Comparison of ENCODE assay signal across 23 mouse cellular contexts in the genomic region with DNA sequence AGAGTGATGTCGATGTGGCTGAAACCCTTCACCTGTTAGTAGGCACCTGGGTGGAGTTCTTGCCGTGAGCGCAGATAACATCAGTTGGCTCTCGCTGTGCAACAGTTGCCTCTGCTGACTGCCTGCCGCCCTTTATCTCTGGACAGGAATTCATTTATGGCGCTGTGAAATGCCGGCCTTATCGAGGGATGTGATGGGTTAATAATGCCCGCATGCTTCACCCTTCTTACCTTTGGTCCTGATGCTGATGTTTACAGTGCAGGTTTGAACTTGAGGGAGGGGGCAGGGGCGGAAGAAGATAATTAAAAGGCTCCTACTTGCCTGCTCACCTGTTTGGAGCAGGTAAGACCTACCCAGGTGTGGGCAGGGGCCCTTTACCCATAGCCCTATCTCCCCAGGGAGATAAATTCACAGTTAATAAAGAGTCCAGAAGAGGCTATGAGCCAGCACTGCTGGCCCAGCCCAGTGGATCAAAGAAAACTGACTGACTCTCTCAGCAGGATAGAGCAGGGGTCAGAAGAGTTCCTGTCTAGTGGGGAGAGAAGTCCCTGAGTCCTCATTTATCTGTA.
DNase-seq lines count a peak whose midpoint lies in the region; ATAC-seq and TF ChIP-seq lines count a peak whose summit lies in the region.
"Had no signal": no experiment of that assay in that cellular context is flagged by ENCODE, and none has a peak within 500 bp of the region (broad histone marks: within the 10 kb centered on the region; RNA-seq: fewer than 3 reads in every experiment).

No protein-coding gene starts in this region.

- H3K4me2 ChIP-seq in intestine, embryonic 15.5 days (replicated peaks): no peak overlapping the region
- H3K4me2 ChIP-seq in intestine, postnatal 0 days (replicated peaks; ENCODE audit: low read depth): no peak overlapping the region
- H3K4me2 ChIP-seq: forebrain, embryonic 13.5 days; heart, embryonic 13.5 days; hindbrain, embryonic 14.5 days had no signal

- H3K9me3 ChIP-seq in intestine, embryonic 15.5 days: no peaks in the 10 kb centered on the region
- H3K9me3 ChIP-seq in intestine, postnatal 0 days (ENCODE audit: control insufficient read depth): no peaks in the 10 kb centered on the region
- H3K9me3 ChIP-seq: forebrain, embryonic 10.5 days; forebrain, embryonic 13.5 days; heart, embryonic 10.5 days; heart, embryonic 13.5 days had no signal

- H3K27ac ChIP-seq in intestine, embryonic 15.5 days: no peak overlapping the region
- peak overlapping the region; percentile 68 for H3K27ac ChIP-seq in intestine, postnatal 0 days (ENCODE audit: low read depth, low read length)
- H3K27ac ChIP-seq: forebrain, embryonic 10.5 days; forebrain, embryonic 13.5 days; heart, adult 2 months; heart, embryonic 10.5 days; heart, embryonic 13.5 days; hindbrain, embryonic 14.5 days had no signal

- H3K36me3 ChIP-seq in intestine, embryonic 15.5 days: no peaks in the 10 kb centered on the region
- H3K36me3 ChIP-seq in intestine, postnatal 0 days (ENCODE audit: control insufficient read depth, insufficient read depth): no peaks in the 10 kb centered on the region
- H3K36me3 ChIP-seq: forebrain, embryonic 10.5 days; heart, embryonic 10.5 days; heart, embryonic 13.5 days had no signal

- no peak for TF ChIP-seq CTCF in intestine, postnatal 0 days (IDR thresholded peaks at IDR 0.05; ENCODE audit: low read depth)

- DNase-seq in urinary bladder, postnatal 14 days (ENCODE audit: low spot score): peak; percentile 68
- no peak for DNase-seq in urinary bladder, postnatal 25 days (ENCODE audit: low spot score)
- no peak for DNase-seq in adrenal gland, postnatal 25 days
- DNase-seq: adrenal gland, adult 8-10 months; adrenal gland, postnatal 36 days; cerebellum, adult 18-20 months; cerebellum, adult 9-10 months; cerebellum, postnatal 14 days; gastrocnemius, postnatal 10 days; gastrocnemius, postnatal 36 days; heart, adult 2 months; heart, postnatal 14 days; heart, postnatal 4 days had no signal

- no peak overlapping the region for H3K4me3 ChIP-seq in intestine, embryonic 15.5 days (replicated peaks)
- no peak overlapping the region for H3K4me3 ChIP-seq in intestine, postnatal 0 days (ENCODE audit: low read depth, low read length)
- H3K4me3 ChIP-seq: forebrain, embryonic 10.5 days; forebrain, embryonic 13.5 days; heart, adult 2 months; heart, embryonic 10.5 days; heart, embryonic 13.5 days had no signal

- peak; percentile 89 for ATAC-seq in intestine, embryonic 15.5 days
- ATAC-seq in intestine, postnatal 0 days: peak; percentile 72
- ATAC-seq in CD4-positive, CD25-positive, alpha-beta regulatory T cell, adult 4 months: no peak
- ATAC-seq: activated CD4-positive, CD25-positive, alpha-beta regulatory T cell, adult 4 months; forebrain, embryonic 13.5 days; forebrain, embryonic 16.5 days had no signal

- WGBS in intestine, embryonic 15.5 days: 59% methylated on average over 10 of the region's 10 CpGs
- 55% methylated on average over 10 of the region's 10 CpGs for WGBS in intestine, postnatal 0 days

- H3K27me3 ChIP-seq in intestine, embryonic 15.5 days (replicated peaks): no peaks in the 10 kb centered on the region
- no peaks in the 10 kb centered on the region for H3K27me3 ChIP-seq in intestine, postnatal 0 days (replicated peaks; ENCODE audit: control insufficient read depth, insufficient read depth, low read length)
- H3K27me3 ChIP-seq: forebrain, embryonic 13.5 days had no signal

- peaks cover 11% of the 10 kb centered on the region; the same call in 1 of the 2 replicates for H3K4me1 ChIP-seq in intestine, embryonic 15.5 days (replicated peaks)
- 0 out of 2 replicates have a peak, but pooled peaks cover 9% of the 10 kb centered on the region for H3K4me1 ChIP-seq in intestine, postnatal 0 days (replicated peaks; ENCODE audit: control insufficient read depth, insufficient read depth, low read length)
- H3K4me1 ChIP-seq: forebrain, embryonic 10.5 days; forebrain, embryonic 13.5 days; heart, embryonic 10.5 days; heart, embryonic 13.5 days had no signal

- H3K9ac ChIP-seq in intestine, embryonic 15.5 days: no peak overlapping the region
- no peak overlapping the region for H3K9ac ChIP-seq in intestine, postnatal 0 days (ENCODE audit: low read depth, low read length)
- H3K9ac ChIP-seq: forebrain, embryonic 13.5 days; heart, embryonic 13.5 days; hindbrain, embryonic 14.5 days had no signal
